Mouse (Mus musculus) hindbrain, embryonic 13.5 days (tissue): ENCODE measurements at regions not wholly inside any gene's neighbourhood (a gene's known extent, or its start where the extent isn't known, plus 50 kb on each side); places are given as distances from the start of the nearest gene placed in this dataset.

Source experiments
- ATAC-seq: fragments of 200-750 bp; cut with Nextera tagmentation; 2 replicates; pipeline ENCODE4 v1.8.0; 2017; ENCODE audit warnings: moderate TSS enrichment; ENCODE audit not compliant: low FRiP score
- H3K27ac ChIP-seq: fragments of 300-500 bp; sonication (generic); 2 replicates; pipeline ENCODE4 v1.5.1; 2015; ENCODE audit warnings: inconsistent platforms, mild to moderate bottlenecking, moderate library complexity
- H3K27me3 ChIP-seq: fragments of 300-500 bp; sonication (generic); 2 replicates; pipeline ENCODE4 v1.6.1; 2015; ENCODE audit warnings: mild to moderate bottlenecking, inconsistent platforms
- H3K36me3 ChIP-seq: fragments of 300-500 bp; sonication (generic); 2 replicates; pipeline ENCODE4 v1.6.1; 2015; ENCODE audit warnings: mild to moderate bottlenecking, inconsistent platforms
- H3K4me1 ChIP-seq: fragments of 300-500 bp; sonication (generic); replicated peaks from 2 replicates; pipeline ENCODE4 v1.6.1; 2015; ENCODE audit warnings: inconsistent platforms
- H3K4me2 ChIP-seq: fragments of 300-500 bp; sonication (generic); 2 replicates; pipeline ENCODE4 v1.6.1; 2015; ENCODE audit warnings: inconsistent platforms, mild to moderate bottlenecking, moderate library complexity
- H3K4me3 ChIP-seq: fragments of 300-500 bp; sonication (generic); 2 replicates; pipeline ENCODE4 v1.5.1; 2015; ENCODE audit warnings: mild to moderate bottlenecking, inconsistent platforms
- H3K9ac ChIP-seq: fragments of 300-500 bp; sonication (generic); 2 replicates; pipeline ENCODE4 v1.6.1; 2015; ENCODE audit warnings: mild to moderate bottlenecking, inconsistent platforms
- H3K9me3 ChIP-seq: fragments of 300-500 bp; sonication (generic); 2 replicates; pipeline ENCODE4 v1.6.1; 2016; ENCODE audit warnings: inconsistent platforms
- WGBS: fragments of 180-500 bp; shearing (Covaris S2); methylation state at CpG from one replicate; pipeline ENCODE4 v1.1.7; 2015; 5-methylcytosine and 5-hydroxymethylcytosine counted together

- no peak overlapping the region for H3K9ac ChIP-seq
- no peak for ATAC-seq
- no peak overlapping the region for H3K4me2 ChIP-seq
- H3K9me3 ChIP-seq: no peaks in the 10 kb centered on the region
- WGBS: 75% methylated on average over 5 of the region's 5 CpGs
- no peak overlapping the region for H3K27ac ChIP-seq
- no peak overlapping the region for H3K4me3 ChIP-seq
- H3K4me1 ChIP-seq: peaks cover under 1% of the 10 kb centered on the region; the same call in 1 of the 2 replicates
- no peaks in the 10 kb centered on the region for H3K27me3 ChIP-seq
- no peaks in the 10 kb centered on the region for H3K36me3 ChIP-seq
Observed at GRCm38 (mm10) chr14:58494400-58494987, 424.1 kb downstream of the Fgf9 start.

GRCm38 (mm10) chr14:58492118-58492517, 421.8 kb downstream of the Fgf9 start:
- Histone ChIP-seq H3K9me3 (no peaks in the 10 kb centered on the region), H3K4me1 (no peaks in the 10 kb centered on the region), H3K27ac (no peak overlapping the region), H3K4me3 (no peak overlapping the region), H3K4me2 (no peak overlapping the region), H3K27me3 (no peaks in the 10 kb centered on the region), H3K36me3 (no peaks in the 10 kb centered on the region), H3K9ac (no peak overlapping the region)
- no peak for ATAC-seq
- WGBS: 89% methylated on average over 2 of the region's 2 CpGs

- H3K9me3 ChIP-seq: no peaks in the 10 kb centered on the region
- no peak overlapping the region for H3K9ac ChIP-seq
- H3K27me3 ChIP-seq: no peaks in the 10 kb centered on the region
- ATAC-seq: no peak
- H3K4me2 ChIP-seq: no peak overlapping the region
- no peak overlapping the region for H3K4me3 ChIP-seq
- no peaks in the 10 kb centered on the region for H3K36me3 ChIP-seq
- WGBS: 79% methylated on average over 6 of the region's 6 CpGs
- no peaks in the 10 kb centered on the region for H3K4me1 ChIP-seq
- H3K27ac ChIP-seq: no peak overlapping the region
Observed at GRCm38 (mm10) chr14:58488803-58489202, 418.5 kb downstream of the Fgf9 start.

GRCm38 (mm10) chr14:58487836-58488235, 417.5 kb downstream of the Fgf9 start:
- no peaks in the 10 kb centered on the region for H3K27me3 ChIP-seq
- no peak overlapping the region for H3K27ac ChIP-seq
- H3K9ac ChIP-seq: no peak overlapping the region
- ATAC-seq: no peak
- no peaks in the 10 kb centered on the region for H3K4me1 ChIP-seq
- no peaks in the 10 kb centered on the region for H3K9me3 ChIP-seq
- H3K4me2 ChIP-seq: no peak overlapping the region
- H3K36me3 ChIP-seq: no peaks in the 10 kb centered on the region
- no peak overlapping the region for H3K4me3 ChIP-seq
- WGBS: 93% methylated on average over 6 of the region's 6 CpGs

GRCm38 (mm10) chr14:58480454-58480853, 410.1 kb downstream of the Fgf9 start:
- Histone ChIP-seq H3K9me3 (no peaks in the 10 kb centered on the region), H3K4me1 (no peaks in the 10 kb centered on the region), H3K27ac (no peak overlapping the region), H3K36me3 (no peaks in the 10 kb centered on the region), H3K4me3 (no peak overlapping the region), H3K27me3 (no peaks in the 10 kb centered on the region), H3K9ac (no peak overlapping the region), H3K4me2 (no peak overlapping the region)
- ATAC-seq: no peak
- 96% methylated on average over 2 of the region's 2 CpGs for WGBS

- no peaks in the 10 kb centered on the region for H3K27me3 ChIP-seq
- H3K4me1 ChIP-seq: no peaks in the 10 kb centered on the region
- no peaks in the 10 kb centered on the region for H3K9me3 ChIP-seq
- no peaks in the 10 kb centered on the region for H3K36me3 ChIP-seq
- H3K4me2 ChIP-seq: no peak overlapping the region
- no peak overlapping the region for H3K27ac ChIP-seq
- WGBS: 40% methylated on average over 3 of the region's 3 CpGs
- H3K9ac ChIP-seq: no peak overlapping the region
- ATAC-seq: no peak
- H3K4me3 ChIP-seq: no peak overlapping the region
Observed at GRCm38 (mm10) chr14:58470678-58471077, 400.3 kb downstream of the Fgf9 start.

- no peak overlapping the region for H3K27ac ChIP-seq
- 93% methylated on average over 7 of the region's 7 CpGs for WGBS
- H3K4me2 ChIP-seq: no peak overlapping the region
- ATAC-seq: no peak
- no peak overlapping the region for H3K9ac ChIP-seq
- no peaks in the 10 kb centered on the region for H3K36me3 ChIP-seq
- no peaks in the 10 kb centered on the region for H3K4me1 ChIP-seq
- no peak overlapping the region for H3K4me3 ChIP-seq
- H3K9me3 ChIP-seq: no peaks in the 10 kb centered on the region
- no peaks in the 10 kb centered on the region for H3K27me3 ChIP-seq
Observed at GRCm38 (mm10) chr14:58468451-58468850, 398.1 kb downstream of the Fgf9 start.

- Histone ChIP-seq H3K4me1 (no peaks in the 10 kb centered on the region), H3K36me3 (no peaks in the 10 kb centered on the region), H3K4me3 (no peak overlapping the region), H3K9me3 (no peaks in the 10 kb centered on the region), H3K27ac (no peak overlapping the region), H3K4me2 (no peak overlapping the region), H3K9ac (no peak overlapping the region), H3K27me3 (no peaks in the 10 kb centered on the region)
- ATAC-seq: no peak
- WGBS: 89% methylated on average over 5 of the region's 5 CpGs
Observed at GRCm38 (mm10) chr14:58467856-58468255, 397.5 kb downstream of the Fgf9 start.

- no peaks in the 10 kb centered on the region for H3K9me3 ChIP-seq
- WGBS: 83% methylated on average over 5 of the region's 5 CpGs
- H3K4me3 ChIP-seq: no peak overlapping the region
- no peaks in the 10 kb centered on the region for H3K36me3 ChIP-seq
- H3K27me3 ChIP-seq: no peaks in the 10 kb centered on the region
- no peak overlapping the region for H3K27ac ChIP-seq
- no peak for ATAC-seq
- no peak overlapping the region for H3K9ac ChIP-seq
- no peaks in the 10 kb centered on the region for H3K4me1 ChIP-seq
- H3K4me2 ChIP-seq: no peak overlapping the region
Observed at GRCm38 (mm10) chr14:58446776-58447354, 376.5 kb downstream of the Fgf9 start.

GRCm38 (mm10) chr14:58444496-58444895, 374.1 kb downstream of the Fgf9 start:
- Histone ChIP-seq H3K36me3 (no peaks in the 10 kb centered on the region), H3K9me3 (no peaks in the 10 kb centered on the region), H3K9ac (no peak overlapping the region), H3K4me3 (no peak overlapping the region), H3K4me2 (no peak overlapping the region), H3K27me3 (no peaks in the 10 kb centered on the region), H3K27ac (no peak overlapping the region), H3K4me1 (no peaks in the 10 kb centered on the region)
- no peak for ATAC-seq
- 72% methylated on average over 4 of the region's 4 CpGs for WGBS

GRCm38 (mm10) chr14:58442501-58442900, 372.2 kb downstream of the Fgf9 start:
- Histone ChIP-seq H3K4me2 (no peak overlapping the region), H3K27ac (no peak overlapping the region), H3K27me3 (no peaks in the 10 kb centered on the region), H3K9me3 (no peaks in the 10 kb centered on the region), H3K4me1 (no peaks in the 10 kb centered on the region), H3K4me3 (no peak overlapping the region), H3K9ac (no peak overlapping the region), H3K36me3 (no peaks in the 10 kb centered on the region)
- no peak for ATAC-seq
- WGBS: 93% methylated on average over 3 of the region's 3 CpGs

GRCm38 (mm10) chr14:58439963-58440362, 369.6 kb downstream of the Fgf9 start:
- no peak overlapping the region for H3K9ac ChIP-seq
- no peaks in the 10 kb centered on the region for H3K9me3 ChIP-seq
- no peaks in the 10 kb centered on the region for H3K4me1 ChIP-seq
- no peak for ATAC-seq
- no peaks in the 10 kb centered on the region for H3K36me3 ChIP-seq
- no peak overlapping the region for H3K4me2 ChIP-seq
- no peak overlapping the region for H3K27ac ChIP-seq
- H3K27me3 ChIP-seq: no peaks in the 10 kb centered on the region
- H3K4me3 ChIP-seq: no peak overlapping the region
- WGBS: 86% methylated on average over 2 of the region's 2 CpGs

GRCm38 (mm10) chr14:58436096-58436495, 365.7 kb downstream of the Fgf9 start:
- H3K4me1 ChIP-seq: no peaks in the 10 kb centered on the region
- no peaks in the 10 kb centered on the region for H3K36me3 ChIP-seq
- ATAC-seq: no peak
- H3K4me2 ChIP-seq: no peak overlapping the region
- no peak overlapping the region for H3K4me3 ChIP-seq
- WGBS: 85% methylated on average over 3 of the region's 3 CpGs
- H3K27ac ChIP-seq: no peak overlapping the region
- H3K27me3 ChIP-seq: no peaks in the 10 kb centered on the region
- H3K9ac ChIP-seq: no peak overlapping the region
- no peaks in the 10 kb centered on the region for H3K9me3 ChIP-seq
